Mouse (Mus musculus) hindbrain, embryonic 11.5 days (tissue): ENCODE data around the gene Dguok. TPM values are rescaled to one million over a fixed set of nuclear protein-coding genes. Genes with fewer than 3 reads are reported as not detected.

ENCODE experiments used
- ATAC-seq: fragments of 200-750 bp; cut with Nextera tagmentation; 2 replicates; pipeline ENCODE4 v1.8.0; 2017; ENCODE audit warnings: mild to moderate bottlenecking, moderate TSS enrichment, moderate library complexity; ENCODE audit not compliant: low FRiP score
- DNase-seq: peaks from one replicate; pipeline ENCODE4 v3.0.0-alpha.2; 2015; ENCODE audit warnings: low spot score
- H3K27ac ChIP-seq: fragments of 300-500 bp; sonication (generic); 2 replicates; pipeline ENCODE4 v1.5.1; 2014; ENCODE audit warnings: mild to moderate bottlenecking, low read depth, low read length
- H3K27me3 ChIP-seq: fragments of 300-500 bp; sonication (generic); 2 replicates; pipeline ENCODE4 v1.6.1; 2014; ENCODE audit warnings: mild to moderate bottlenecking, low read length, moderate library complexity, mixed read lengths; ENCODE audit not compliant: control insufficient read depth, insufficient read depth
- H3K36me3 ChIP-seq: fragments of 300-500 bp; sonication (generic); 2 replicates; pipeline ENCODE4 v1.6.1; 2014; ENCODE audit warnings: mild to moderate bottlenecking, low read length, moderate library complexity, mixed read lengths; ENCODE audit not compliant: control insufficient read depth, insufficient read depth
- H3K4me1 ChIP-seq: fragments of 300-500 bp; sonication (generic); replicated peaks from 2 replicates; pipeline ENCODE4 v1.6.1; 2014; ENCODE audit warnings: low read length, mixed read lengths; ENCODE audit not compliant: control insufficient read depth, insufficient read depth
- H3K4me2 ChIP-seq: fragments of 300-500 bp; sonication (generic); replicated peaks from 2 replicates; pipeline ENCODE4 v1.6.1; 2014; ENCODE audit warnings: mild to moderate bottlenecking, low read depth, low read length
- H3K4me3 ChIP-seq: fragments of 300-500 bp; sonication (generic); 2 replicates; pipeline ENCODE4 v1.5.1; 2014; ENCODE audit warnings: low read depth, low read length
- H3K9ac ChIP-seq: fragments of 300-500 bp; sonication (generic); 2 replicates; pipeline ENCODE4 v1.6.1; 2014; ENCODE audit warnings: low read depth, low read length
- H3K9me3 ChIP-seq: fragments of 300-500 bp; sonication (generic); 2 replicates; pipeline ENCODE4 v1.6.1; 2016; ENCODE audit warnings: low read length; ENCODE audit not compliant: control insufficient read depth
- WGBS: fragments of 180-500 bp; shearing (Covaris S2); extraction: QIAGEN DNeasy Blood & Tissue Kit; methylation state at CpG from one replicate; pipeline ENCODE4 v1.1.7; 2014; 5-methylcytosine and 5-hydroxymethylcytosine counted together
- polyA plus RNA-seq: library from polyadenylated mRNA; unstranded; fragments of >200 nt; fragmentation: Nextera tagmentation; extraction: Ambion mirVana; gene quantifications from 2 replicates; pipeline ENCODE4 v1.2.1, GENCODE M21; 2014

The Dguok gene
- polyA plus RNA-seq, 1 experiment from 2014 or later, result 65.7 TPM

- Histone ChIP-seq H3K4me3 (no peak overlapping the region), H3K4me1 (peaks cover 2% of the 10 kb centered on the region; the same call in 1 of the 2 replicates), H3K4me2 (peak overlapping the region; percentile 75; the same call in 1 of the 2 replicates), H3K36me3 (no peaks in the 10 kb centered on the region), H3K27me3 (no peaks in the 10 kb centered on the region), H3K9ac (no peak overlapping the region), H3K27ac (no peak overlapping the region), H3K9me3 (no peaks in the 10 kb centered on the region)
- ATAC-seq, result no peak
- DNase-seq, result no peak
- WGBS, result 95% methylated on average over 4 of the region's 4 CpGs
These were observed 1.2 kb downstream of the Dguok start for GRCm38 (mm10) chr6:83505554-83505953.

GRCm38 (mm10) chr6:83503361-83503760 lies 3.4 kb downstream of the Dguok start:
- WGBS, result 95% methylated on average over 3 of the region's 3 CpGs
- Histone ChIP-seq H3K27ac (no peak overlapping the region), H3K27me3 (no peaks in the 10 kb centered on the region), H3K4me1 (peaks cover 2% of the 10 kb centered on the region; the same call in 1 of the 2 replicates), H3K9ac (no peak overlapping the region), H3K9me3 (no peaks in the 10 kb centered on the region), H3K36me3 (no peaks in the 10 kb centered on the region), H3K4me2 (no peak overlapping the region), H3K4me3 (no peak overlapping the region)
- ATAC-seq, result no peak
- DNase-seq, result no peak

GRCm38 (mm10) chr6:83502656-83503055 lies 4.1 kb downstream of the Dguok start:
- 83% methylated on average over 3 of the region's 3 CpGs for WGBS
- no peak for DNase-seq
- Histone ChIP-seq H3K4me3 (no peak overlapping the region), H3K36me3 (no peaks in the 10 kb centered on the region), H3K27me3 (no peaks in the 10 kb centered on the region), H3K9me3 (no peaks in the 10 kb centered on the region), H3K9ac (no peak overlapping the region), H3K4me1 (peaks cover 2% of the 10 kb centered on the region; the same call in 1 of the 2 replicates), H3K27ac (no peak overlapping the region), H3K4me2 (no peak overlapping the region)
- ATAC-seq, result no peak

GRCm38 (mm10) chr6:83501524-83502310 lies 5.1 kb downstream of the Dguok start:
- 69% methylated on average over 9 of the region's 9 CpGs for WGBS
- Histone ChIP-seq H3K27ac (no peak overlapping the region), H3K4me3 (no peak overlapping the region), H3K27me3 (no peaks in the 10 kb centered on the region), H3K36me3 (no peaks in the 10 kb centered on the region), H3K9ac (no peak overlapping the region), H3K4me1 (peaks cover 2% of the 10 kb centered on the region; the same call in 1 of the 2 replicates), H3K9me3 (no peaks in the 10 kb centered on the region), H3K4me2 (no peak overlapping the region)
- no peak for ATAC-seq
- no peak for DNase-seq

GRCm38 (mm10) chr6:83500462-83500861 lies 6.3 kb downstream of the Dguok start:
- 67% methylated on average over 3 of the region's 3 CpGs for WGBS
- Histone ChIP-seq H3K9me3 (no peaks in the 10 kb centered on the region), H3K4me3 (no peak overlapping the region), H3K36me3 (no peaks in the 10 kb centered on the region), H3K27me3 (no peaks in the 10 kb centered on the region), H3K27ac (no peak overlapping the region), H3K9ac (no peak overlapping the region), H3K4me2 (no peak overlapping the region), H3K4me1 (peaks cover 2% of the 10 kb centered on the region; the same call in 1 of the 2 replicates)
- no peak for ATAC-seq
- DNase-seq, result no peak

GRCm38 (mm10) chr6:83499078-83499477 lies 7.7 kb downstream of the Dguok start:
- H3K4me3 ChIP-seq, result no peak overlapping the region
- no peaks in the 10 kb centered on the region for H3K27me3 ChIP-seq
- H3K27ac ChIP-seq, result no peak overlapping the region
- no peak for DNase-seq
- WGBS, result 95% methylated on average over 10 of the region's 10 CpGs
- H3K4me2 ChIP-seq, result no peak overlapping the region
- no peak for ATAC-seq
- H3K9ac ChIP-seq, result no peak overlapping the region
- no peaks in the 10 kb centered on the region for H3K4me1 ChIP-seq
- no peaks in the 10 kb centered on the region for H3K36me3 ChIP-seq
- no peaks in the 10 kb centered on the region for H3K9me3 ChIP-seq

GRCm38 (mm10) chr6:83496753-83497710 lies 9.7 kb downstream of the Dguok start:
- no peaks in the 10 kb centered on the region for H3K36me3 ChIP-seq
- H3K4me3 ChIP-seq, result no peak overlapping the region
- no peak overlapping the region for H3K9ac ChIP-seq
- no peaks in the 10 kb centered on the region for H3K9me3 ChIP-seq
- no peak overlapping the region for H3K4me2 ChIP-seq
- no peak for ATAC-seq
- no peaks in the 10 kb centered on the region for H3K27me3 ChIP-seq
- DNase-seq, result no peak
- H3K27ac ChIP-seq, result no peak overlapping the region
- WGBS, result 92% methylated on average over 21 of the region's 22 CpGs
- H3K4me1 ChIP-seq, result no peaks in the 10 kb centered on the region

GRCm38 (mm10) chr6:83496009-83496752 lies 10.6 kb downstream of the Dguok start:
- DNase-seq, result no peak
- no peaks in the 10 kb centered on the region for H3K27me3 ChIP-seq
- H3K4me3 ChIP-seq, result no peak overlapping the region
- no peaks in the 10 kb centered on the region for H3K9me3 ChIP-seq
- H3K36me3 ChIP-seq, result no peaks in the 10 kb centered on the region
- 94% methylated on average over 9 of the region's 9 CpGs for WGBS
- no peak overlapping the region for H3K27ac ChIP-seq
- no peak overlapping the region for H3K9ac ChIP-seq
- H3K4me2 ChIP-seq, result no peak overlapping the region
- ATAC-seq, result no peak
- H3K4me1 ChIP-seq, result no peaks in the 10 kb centered on the region
